Mouse (Mus musculus) testis, adult 2 months (tissue): Measurements from ENCODE around the gene Cdr2l.

Source experiments
- CTCF ChIP-seq: fragments of 200-500 bp; IDR thresholded peaks from 2 replicates; pipeline ENCODE4 v1.5.1; 2012; ENCODE audit warnings: low read depth, mild to moderate bottlenecking, inconsistent platforms, low read length, moderate library complexity; ENCODE audit not compliant: control insufficient read depth, insufficient read depth, insufficient replicate concordance
- POLR2A ChIP-seq: fragments of 200-500 bp; IDR thresholded peaks from 2 replicates; pipeline ENCODE4 v1.6.1; 2012; ENCODE audit warnings: low read depth, mild to moderate bottlenecking, inconsistent platforms, low read length, moderate library complexity; ENCODE audit not compliant: control insufficient read depth

DNA sequence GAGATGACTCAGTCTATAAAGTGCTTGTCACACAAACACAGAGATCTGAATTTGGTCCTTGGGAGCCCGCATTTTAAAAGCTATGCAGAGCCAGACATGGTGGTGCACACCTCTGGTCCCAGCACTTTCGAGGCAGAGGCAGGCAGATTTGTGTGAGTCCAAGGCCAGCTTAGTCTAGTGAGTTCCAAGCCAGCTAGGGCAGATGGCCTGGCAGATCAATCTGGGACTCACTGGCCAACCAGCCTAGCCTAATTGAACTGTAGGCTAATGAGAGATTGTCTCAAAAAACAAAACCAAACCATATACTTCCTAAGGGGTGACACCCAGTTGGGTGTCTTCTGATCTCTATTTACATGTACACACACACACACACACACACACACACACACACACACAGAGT is 40.5 kb upstream of the Cdr2l start:
- TF ChIP-seq POLR2A: no peak
- no peak for TF ChIP-seq CTCF
